Mouse (Mus musculus) kidney, adult 2 months (tissue): ENCODE results near the gene Klhdc8a.

Source experiments
- CTCF ChIP-seq: fragments of 200-500 bp; conservative IDR thresholded peaks from 2 replicates; pipeline ENCODE4 v1.5.1; 2011; ENCODE audit warnings: low read depth, mild to moderate bottlenecking, control low read depth, low read length, moderate library complexity, mixed read lengths; ENCODE audit not compliant: insufficient read depth, insufficient read length
- POLR2A ChIP-seq: fragments of 200-500 bp; IDR thresholded peaks from one replicate; pipeline ENCODE4 v1.6.1; 2011; ENCODE audit warnings: low read depth, low read length, control low read depth

DNA sequence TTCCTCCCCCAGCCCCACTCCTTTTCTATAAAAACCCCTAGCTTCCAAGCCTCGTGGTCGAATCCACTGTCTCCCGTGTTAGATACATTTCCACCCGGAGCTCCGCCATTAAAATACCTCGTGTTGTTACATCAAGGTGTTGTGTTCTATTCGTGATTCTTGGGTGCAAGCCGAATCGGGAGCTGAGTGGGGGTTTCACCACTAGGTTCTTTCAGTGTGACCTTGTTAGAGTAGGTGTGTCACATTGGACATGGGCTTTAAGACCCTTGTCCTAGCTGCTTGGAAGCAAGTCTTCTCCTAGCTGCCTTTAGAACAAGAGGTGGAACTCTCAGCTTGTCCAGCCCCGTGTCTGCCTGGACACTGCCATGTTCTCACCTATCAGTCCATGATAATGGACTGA, 32.5 kb upstream of the Klhdc8a start:
- no peak for TF ChIP-seq POLR2A
- TF ChIP-seq CTCF = no peak
